36 mouse cellular contexts compared by ENCODE assay signal in the genomic region with DNA sequence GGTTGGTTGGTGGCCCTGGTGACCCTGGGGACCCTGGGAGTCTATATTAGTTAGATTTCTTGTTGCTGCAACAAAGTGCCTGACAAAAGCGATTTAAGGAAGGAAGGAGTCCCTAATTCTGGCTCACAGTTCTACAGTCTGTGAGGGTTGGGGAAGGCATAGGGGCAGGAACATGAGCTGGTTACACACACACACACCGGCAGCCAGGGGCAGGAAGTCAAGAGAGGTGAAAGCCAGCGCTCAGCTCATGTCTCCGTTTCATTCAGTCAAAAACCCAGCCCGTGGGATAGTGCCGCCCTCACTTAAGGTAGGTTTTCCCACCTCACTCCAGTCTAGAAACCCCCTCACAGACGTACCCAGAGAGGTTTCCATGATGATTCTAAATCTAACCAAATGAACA. TPM values are rescaled to one million over a fixed set of nuclear protein-coding genes. Genes with fewer than 3 reads are reported as not detected.
DNase-seq lines count a peak whose midpoint lies in the region; ATAC-seq and TF ChIP-seq lines count a peak whose summit lies in the region.
"Had no signal": no experiment of that assay in that cellular context is flagged by ENCODE, and none has a peak within 500 bp of the region (broad histone marks: within the 10 kb centered on the region; RNA-seq: fewer than 3 reads in every experiment).

No protein-coding gene starts in this region.

- H3K36me3 ChIP-seq in midbrain, postnatal 0 days (ENCODE audit: insufficient read depth, low read length): no peaks in the 10 kb centered on the region
- H3K36me3 ChIP-seq: embryonic facial prominence, embryonic 10.5 days; embryonic facial prominence, embryonic 15.5 days; forebrain, embryonic 12.5 days; heart, embryonic 13.5 days; hindbrain, embryonic 12.5 days; liver, embryonic 13.5 days had no signal

- H3K9me3 ChIP-seq in midbrain, postnatal 0 days (ENCODE audit: low read length): no peaks in the 10 kb centered on the region
- H3K9me3 ChIP-seq: embryonic facial prominence, embryonic 10.5 days; embryonic facial prominence, embryonic 15.5 days; forebrain, embryonic 12.5 days; heart, embryonic 13.5 days; hindbrain, embryonic 12.5 days; liver, embryonic 13.5 days had no signal

- no peak overlapping the region for H3K4me3 ChIP-seq in gastrocnemius, adult 2 months
- H3K4me3 ChIP-seq in midbrain, postnatal 0 days (ENCODE audit: low read depth, low read length): no peak overlapping the region
- H3K4me3 ChIP-seq: embryonic facial prominence, embryonic 10.5 days; embryonic facial prominence, embryonic 15.5 days; forebrain, embryonic 12.5 days; heart, adult 2 months; heart, embryonic 13.5 days; hindbrain, embryonic 12.5 days; liver, embryonic 13.5 days had no signal

- peak; percentile 41 for DNase-seq in gastrocnemius, adult 2 months
- DNase-seq in gastrocnemius, postnatal 4 days (ENCODE audit: low spot score in 2 of 2): no peak
- peak; percentile 51 for DNase-seq in thymus, postnatal 0 days (ENCODE audit: low spot score)
- no peak for DNase-seq in midbrain, postnatal 0 days (ENCODE audit: low spot score)
- DNase-seq in spleen, postnatal 10 days (ENCODE audit: low spot score in 2 of 2): no peak
- no peak for DNase-seq in ovary, postnatal 14 days (ENCODE audit: low spot score)
- no peak for DNase-seq in heart, postnatal 14 days
- DNase-seq: adrenal gland, adult 8-10 months; cerebellum, adult 2 months; cerebellum, postnatal 14 days; gastrocnemius, postnatal 25 days; heart, adult 2 months; heart, postnatal 10 days; kidney, adult 8-10 months; kidney, postnatal 4 days; left cerebral cortex, postnatal 4 days; liver, embryonic 13.5 days; lung, adult 18-20 months; lung, postnatal 4 days; midbrain, embryonic 14.5 days had no signal

- no peaks in the 10 kb centered on the region for H3K27me3 ChIP-seq in midbrain, postnatal 0 days (ENCODE audit: insufficient read depth, low read length)
- H3K27me3 ChIP-seq: embryonic facial prominence, embryonic 15.5 days; forebrain, embryonic 12.5 days; hindbrain, embryonic 12.5 days; liver, embryonic 13.5 days had no signal

- no peak for TF ChIP-seq CTCF in gastrocnemius, adult 2 months (IDR thresholded peaks at IDR 0.05)
- no peak for TF ChIP-seq CTCF in midbrain, postnatal 0 days (IDR thresholded peaks at IDR 0.05)

- H3K4me1 ChIP-seq in midbrain, postnatal 0 days (ENCODE audit: insufficient read depth, low read length): no peaks in the 10 kb centered on the region
- H3K4me1 ChIP-seq: embryonic facial prominence, embryonic 15.5 days; forebrain, embryonic 12.5 days; heart, embryonic 13.5 days; hindbrain, embryonic 12.5 days; liver, embryonic 13.5 days had no signal

- H3K27ac ChIP-seq in gastrocnemius, adult 2 months: no peak overlapping the region
- no peak overlapping the region for H3K27ac ChIP-seq in midbrain, postnatal 0 days (ENCODE audit: low read depth, low read length)
- H3K27ac ChIP-seq: embryonic facial prominence, embryonic 10.5 days; embryonic facial prominence, embryonic 15.5 days; forebrain, embryonic 12.5 days; heart, adult 2 months; heart, embryonic 13.5 days; hindbrain, embryonic 12.5 days; kidney, postnatal 0 days; liver, embryonic 13.5 days had no signal

- WGBS in midbrain, postnatal 0 days: 79% methylated on average over 7 of the region's 7 CpGs

- H3K9ac ChIP-seq in midbrain, postnatal 0 days (replicated peaks; ENCODE audit: low read length, poor library complexity, severe bottlenecking): no peak overlapping the region
- H3K9ac ChIP-seq: embryonic facial prominence, embryonic 15.5 days; forebrain, embryonic 12.5 days; heart, embryonic 13.5 days; hindbrain, embryonic 12.5 days; liver, embryonic 13.5 days had no signal

- no peak overlapping the region for H3K4me2 ChIP-seq in midbrain, postnatal 0 days (ENCODE audit: low read depth, low read length, poor library complexity, severe bottlenecking)
- H3K4me2 ChIP-seq: embryonic facial prominence, embryonic 15.5 days; forebrain, embryonic 12.5 days; heart, embryonic 13.5 days; hindbrain, embryonic 12.5 days; liver, embryonic 13.5 days had no signal

- peak; percentile 50 for ATAC-seq in megakaryocyte progenitor cell, adult 5-6 weeks (replicated peaks; ENCODE audit: poor library complexity)
- ATAC-seq in midbrain, postnatal 0 days (ENCODE audit: low FRiP score): no peak
- ATAC-seq: intestine, embryonic 16.5 days; lung, postnatal 0 days had no signal

- intact Hi-C loops in gastrocnemius, adult 2 months (cut with DNase I): no loop called here
- intact Hi-C loops in heart, postnatal 14 days (cut with DNase I): no loop called here

RNA-seq across cellular contexts. Expression of a gene that starts 0.5 kb away (rescaled TPM):
- 1 to 10 TPM in 1 of 2 experiments, not detected in 1; 3.5 TPM for total RNA-seq in gastrocnemius, adult 2 months (2021)
- 1 to 10 TPM; 7.8 to 8.1 TPM for total RNA-seq in gastrocnemius, postnatal 4 days (2021)
- total RNA-seq in megakaryocyte progenitor cell, adult 5-6 weeks (2015): 0.22 and 0.30 TPM in 2 replicates
- 0.54 TPM in 1 of 2 replicates, not detected in the other for total RNA-seq in megakaryocyte progenitor cell, adult 5-6 weeks (2017)
- 21.7 and 24.2 TPM in 2 replicates for polyA plus RNA-seq in thymus, postnatal 0 days (2015; fragmentation: Nextera tagmentation; extraction: Ambion mirVana)
- not detected in 2 replicates for total RNA-seq in midbrain, postnatal 0 days (2014; rRNA removed)
- not detected in 2 replicates for polyA plus RNA-seq in midbrain, postnatal 0 days (2015; fragmentation: Nextera tagmentation; extraction: Ambion mirVana)
- not detected for total RNA-seq in heart, postnatal 14 days (2021)
- total RNA-seq: adrenal gland, adult 8-10 months; heart, adult 2 months; heart, postnatal 10 days; layer of hippocampus, adult 8-10 months; layer of hippocampus, postnatal 25 days; left cerebral cortex, adult 8-10 months; left cerebral cortex, postnatal 4 days; neutrophil, adult 5-6 weeks had no signal
- polyA plus RNA-seq: cerebellum, adult 2 months; embryonic facial prominence, embryonic 10.5 days; embryonic facial prominence, embryonic 15.5 days; forebrain, embryonic 12.5 days; heart, adult 2 months; heart, embryonic 13.5 days; hindbrain, embryonic 12.5 days; intestine, embryonic 16.5 days; kidney, postnatal 0 days; limb, embryonic 14.5 days; liver, embryonic 13.5 days; lung, postnatal 0 days; midbrain, embryonic 14.5 days; neural tube, embryonic 11.5 days; small intestine, adult 2 months had no signal

Comparison
In these comparisons a context has a peak if more than half of its experiments do, and no peak if none do; other contexts are left out.
1. DNase-seq: peak in gastrocnemius, adult 2 months (single experiment) and thymus, postnatal 0 days (single experiment); none in gastrocnemius, postnatal 4 days (0 of 2), midbrain, postnatal 0 days (single experiment), spleen, postnatal 10 days (0 of 2), ovary, postnatal 14 days (single experiment) and heart, postnatal 14 days (0 of 2).